Mouse (Mus musculus) cortical plate, adult 2 months (tissue): ENCODE measurements around the gene Rbm20.

Experiments used
- CTCF ChIP-seq: fragments of 200-500 bp; IDR thresholded peaks from 2 replicates; pipeline ENCODE4 v1.5.1; 2011; ENCODE audit warnings: mild to moderate bottlenecking, control low read depth, low read length; ENCODE audit not compliant: insufficient read depth; ENCODE audit errors: extremely low read depth
- POLR2A ChIP-seq: fragments of 200-500 bp; IDR thresholded peaks from 2 replicates; pipeline ENCODE4 v1.6.1; 2011; ENCODE audit warnings: mild to moderate bottlenecking, low read length, control low read depth; ENCODE audit not compliant: insufficient read depth; ENCODE audit errors: extremely low read depth

DNA sequence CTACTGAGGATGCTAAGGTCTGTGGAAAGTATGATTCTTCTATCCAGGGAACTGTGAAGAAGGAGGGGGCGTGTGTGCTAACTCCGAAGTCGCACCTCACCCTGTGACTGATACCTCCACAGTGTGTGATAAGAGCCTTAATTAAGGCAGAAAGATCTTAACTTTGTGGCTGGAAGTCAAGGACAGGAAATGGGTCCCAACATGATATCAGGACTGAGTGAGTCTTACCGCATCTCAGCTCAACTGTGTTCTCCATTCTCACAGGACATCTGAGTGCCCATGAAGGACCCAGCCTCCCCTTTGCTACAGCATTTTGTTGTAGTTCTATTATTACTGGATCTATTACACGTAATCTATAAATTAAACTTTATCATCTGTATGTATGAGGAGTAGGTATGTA is 19.7 kb upstream of the Rbm20 start:
- TF ChIP-seq CTCF = no peak
- no peak for TF ChIP-seq POLR2A
